Mouse (Mus musculus) cerebellum, adult 9-10 months (tissue): ENCODE results near the gene Dolk.

Experiments
- DNase-seq: peaks from one replicate; pipeline ENCODE4 v3.0.0; 2022

Gene Dolk

GRCm38 (mm10) chr2:30247681-30248080 lies 38.5 kb downstream of the Dolk start:
- no peak for DNase-seq

DNA sequence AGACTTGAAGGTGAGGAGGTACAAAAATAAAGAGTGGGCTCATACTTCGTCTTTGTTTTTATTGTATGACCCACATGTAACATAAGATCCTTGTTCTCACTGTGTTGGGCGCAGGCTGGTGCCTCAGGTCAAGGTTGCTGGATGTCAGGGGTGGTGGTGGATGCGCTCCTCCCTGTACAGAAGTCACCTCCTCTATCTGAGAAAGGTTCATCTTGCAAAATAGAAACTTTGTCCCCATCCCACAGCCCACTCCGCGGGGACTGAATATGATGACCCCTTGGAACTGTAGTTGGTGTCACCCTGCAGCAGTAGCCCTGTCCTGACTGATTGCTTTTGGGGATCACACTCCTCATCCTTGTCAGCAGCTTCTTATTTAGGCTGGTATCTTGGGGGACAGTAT lies 39.1 kb downstream of the Dolk start:
- DNase-seq: no peak

- DNase-seq: no peak
Observed at GRCm38 (mm10) chr2:30244595-30245178, 41.4 kb downstream of the Dolk start.

GRCm38 (mm10) chr2:30243391-30243790 lies 42.7 kb downstream of the Dolk start:
- DNase-seq: no peak

DNA sequence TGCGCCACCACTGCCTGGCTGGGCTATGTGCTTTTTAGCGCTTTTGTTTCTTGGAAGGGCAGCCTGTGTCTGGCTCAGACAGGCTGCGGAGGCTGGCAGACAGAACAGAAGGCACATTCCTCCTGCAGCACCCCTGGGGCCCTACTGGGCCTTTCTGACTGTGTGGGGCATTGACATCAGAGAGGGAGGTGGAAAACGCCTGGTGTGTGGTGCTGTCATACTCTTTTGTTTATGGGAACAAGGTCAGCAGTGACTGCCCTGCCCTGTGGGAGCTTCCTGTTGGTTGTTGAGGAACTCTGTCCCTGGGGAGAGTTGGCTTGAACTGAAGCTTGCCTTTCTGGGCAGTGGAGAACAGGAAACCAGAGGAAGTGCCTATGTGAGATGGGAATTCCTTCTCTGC lies 43.6 kb downstream of the Dolk start:
- DNase-seq: peak; percentile 81

- no peak for DNase-seq
Observed at GRCm38 (mm10) chr2:30240267-30240666, 45.9 kb downstream of the Dolk start, which contains the start of gene Gm28035. Gm28035 (plus strand) TSS chr2:30240567.

GRCm38 (mm10) chr2:30239777-30240176 lies 46.4 kb downstream of the Dolk start:
- no peak for DNase-seq

- DNase-seq: no peak
Observed at GRCm38 (mm10) chr2:30238906-30239465, 47.1 kb downstream of the Dolk start.

GRCm38 (mm10) chr2:30237881-30238280 lies 48.3 kb downstream of the Dolk start:
- no peak for DNase-seq

DNA sequence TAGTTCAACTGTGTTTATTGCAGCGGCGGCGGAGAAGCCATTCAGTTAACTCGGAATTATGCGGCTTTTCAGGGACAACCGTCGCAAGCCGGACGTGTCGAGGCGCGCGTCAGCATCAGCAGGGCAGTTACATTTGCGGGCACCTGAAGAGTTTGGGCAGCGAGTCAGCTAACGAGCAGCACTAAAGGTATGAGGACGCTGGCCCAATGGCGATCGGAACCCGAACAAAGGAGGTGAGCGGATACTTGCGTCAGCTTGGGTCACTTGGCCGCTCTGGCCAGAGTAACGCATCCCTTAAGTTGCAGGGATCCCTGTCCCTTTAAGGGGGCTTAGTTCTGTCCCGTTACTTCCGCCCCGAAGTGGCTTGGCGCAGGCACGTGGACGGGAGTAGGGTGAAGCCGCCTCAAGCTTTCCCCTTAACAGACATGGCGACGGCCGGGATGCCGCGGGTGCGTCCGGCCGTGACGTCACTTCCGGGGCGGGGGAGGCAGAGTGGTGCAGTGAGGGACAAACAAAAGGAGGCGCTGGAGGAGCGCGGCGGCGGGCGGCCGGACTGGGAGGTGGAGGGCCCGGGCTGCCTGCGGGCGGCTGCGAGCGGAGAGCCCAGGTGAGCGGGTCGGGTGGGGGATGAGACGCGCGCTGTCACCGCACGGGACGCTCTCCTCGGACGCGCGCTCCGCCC lies 48.8 kb downstream of the Dolk start, which contains the start of gene Lrrc8a:
TSS of gene Lrrc8a (plus strand) at position 517 of the 682 bp plus-strand sequence.
- peak; percentile 100 for DNase-seq

- peak; percentile 36 for DNase-seq
Observed at GRCm38 (mm10) chr2:30236426-30237198, 49.5 kb downstream of the Dolk start.

GRCm38 (mm10) chr2:30235593-30235992 lies 50.5 kb downstream of the Dolk start:
- DNase-seq: peak; percentile 36
